Mouse (Mus musculus) heart, adult 9 months (tissue): ENCODE data around the gene Acsl3.
A peak's percentile ranks its signal among the peaks of the same experiment; 100 is the strongest.

Experiments used
- DNase-seq, 2 experiments: peaks; one replicate each; pipeline ENCODE4 v3.0.0; 2022; ENCODE audit warnings: low spot score in 2 of 2

The Acsl3 gene

GRCm38 (mm10) chr1:78657671-78658440 is at the start of gene Acsl3, which contains the start of gene Utp14b:
Acsl3 (plus strand) TSS chr1:78657825.
Utp14b (plus strand) TSS chr1:78658038.
- DNase-seq: peak; percentile 97

- no peak for DNase-seq
These were observed 48.3 kb upstream of the Acsl3 start for GRCm38 (mm10) chr1:78609134-78609907.

- DNase-seq: peak in 1 of 2 experiments; percentile 4
These were observed 46.6 kb upstream of the Acsl3 start for GRCm38 (mm10) chr1:78611039-78611438.

- no peak for DNase-seq
These were observed 44.7 kb upstream of the Acsl3 start for GRCm38 (mm10) chr1:78612959-78613358.

- no peak for DNase-seq
These were observed 33.3 kb upstream of the Acsl3 start for GRCm38 (mm10) chr1:78624352-78624751.

- DNase-seq: no peak
These were observed 23.1 kb upstream of the Acsl3 start for GRCm38 (mm10) chr1:78634486-78634885.

GRCm38 (mm10) chr1:78640871-78641270 is 16.8 kb upstream of the Acsl3 start:
- no peak for DNase-seq

GRCm38 (mm10) chr1:78641791-78642190 is 15.8 kb upstream of the Acsl3 start:
- DNase-seq: no peak

- DNase-seq: no peak
These were observed 15.4 kb upstream of the Acsl3 start for GRCm38 (mm10) chr1:78642197-78642596.

- no peak for DNase-seq
These were observed 10.2 kb upstream of the Acsl3 start for GRCm38 (mm10) chr1:78647317-78647885.

- DNase-seq: no peak
These were observed 8.2 kb upstream of the Acsl3 start for GRCm38 (mm10) chr1:78649269-78650061.

- DNase-seq: no peak
These were observed 1.2 kb upstream of the Acsl3 start for GRCm38 (mm10) chr1:78656472-78656871.

- no peak for DNase-seq
These were observed 500 bp upstream of the Acsl3 start for GRCm38 (mm10) chr1:78657021-78657629.

GRCm38 (mm10) chr1:78658441-78659269 is 1.0 kb downstream of the Acsl3 start:
- DNase-seq: no peak

- DNase-seq: no peak
These were observed 1.7 kb downstream of the Acsl3 start for GRCm38 (mm10) chr1:78659270-78659823.

GRCm38 (mm10) chr1:78664326-78664725 is 6.7 kb downstream of the Acsl3 start:
- DNase-seq: no peak

- DNase-seq: peak in 1 of 2 experiments; percentile 16
These were observed 8.4 kb downstream of the Acsl3 start for GRCm38 (mm10) chr1:78665954-78666499.

- DNase-seq: no peak
These were observed 9.0 kb downstream of the Acsl3 start for GRCm38 (mm10) chr1:78666585-78666984.

- DNase-seq: no peak
These were observed 24.7 kb downstream of the Acsl3 start for GRCm38 (mm10) chr1:78682291-78682690.

- DNase-seq: no peak
These were observed 26.5 kb downstream of the Acsl3 start for GRCm38 (mm10) chr1:78684128-78684527.
